Mouse (Mus musculus): Measurements from ENCODE around the gene Fyn.

Gene Fyn

DNA sequence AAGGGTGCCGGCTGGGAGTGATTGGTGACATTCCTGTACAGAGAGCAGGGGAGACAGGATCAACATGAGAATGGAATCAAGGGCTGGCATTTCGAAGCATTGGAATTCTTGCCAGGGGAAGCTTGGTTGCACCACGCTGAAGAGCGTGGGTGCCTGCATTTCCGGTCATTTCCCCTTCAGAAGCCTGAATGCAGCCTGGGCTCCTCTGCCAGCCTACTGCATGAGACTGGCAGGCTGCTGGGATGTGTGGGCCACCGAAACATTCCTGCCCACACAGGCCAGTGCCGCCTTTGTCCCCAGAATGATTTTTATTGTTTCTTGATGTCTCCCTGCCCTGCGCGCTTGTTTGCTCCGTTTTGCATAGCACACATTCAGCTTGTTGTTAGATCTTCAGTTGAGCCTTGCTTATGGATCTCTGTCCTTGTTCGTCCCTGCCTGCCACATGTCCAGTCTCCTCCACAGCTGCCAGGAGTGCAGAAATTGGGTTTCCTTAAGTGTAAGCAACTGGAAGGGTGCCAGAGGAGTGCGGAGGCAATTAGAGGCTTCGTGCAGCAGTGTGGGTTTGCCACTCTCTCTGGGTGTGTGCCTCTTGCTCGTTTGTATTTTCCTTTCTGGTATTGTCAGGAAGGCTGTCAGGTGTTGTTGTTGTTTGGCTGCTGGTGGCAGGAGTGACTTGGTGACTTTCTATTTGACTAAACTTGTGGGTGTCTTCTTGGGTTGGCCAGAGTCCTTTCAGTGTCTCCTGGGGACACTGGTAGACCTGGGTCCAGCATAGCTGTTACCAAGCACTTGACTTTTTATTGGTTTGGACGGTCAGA lies 103.3 kb downstream of the Fyn start:
- DNase-seq (ENCODE audit: low spot score), result peak; percentile 53

DNA sequence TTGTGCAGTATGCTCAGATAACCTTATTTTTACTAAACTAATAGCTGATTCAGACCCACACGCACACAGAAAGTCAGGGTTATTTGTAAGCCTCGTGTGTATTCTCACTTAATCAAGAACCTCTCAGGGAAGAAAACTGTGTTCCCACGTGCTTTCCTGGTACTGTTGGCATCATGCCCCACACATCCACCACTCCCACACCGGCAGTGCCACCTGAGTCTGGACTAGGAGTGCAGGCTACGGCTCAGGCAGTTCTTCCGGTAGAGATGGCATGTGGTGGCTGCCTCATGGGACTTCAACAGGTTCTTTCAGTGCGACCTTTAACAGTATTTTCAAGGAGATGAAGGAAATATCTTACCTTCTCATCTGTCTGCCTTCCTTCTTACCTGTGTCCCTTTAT lies 104.3 kb downstream of the Fyn start:
- no peak for DNase-seq (ENCODE audit: low spot score)

DNA sequence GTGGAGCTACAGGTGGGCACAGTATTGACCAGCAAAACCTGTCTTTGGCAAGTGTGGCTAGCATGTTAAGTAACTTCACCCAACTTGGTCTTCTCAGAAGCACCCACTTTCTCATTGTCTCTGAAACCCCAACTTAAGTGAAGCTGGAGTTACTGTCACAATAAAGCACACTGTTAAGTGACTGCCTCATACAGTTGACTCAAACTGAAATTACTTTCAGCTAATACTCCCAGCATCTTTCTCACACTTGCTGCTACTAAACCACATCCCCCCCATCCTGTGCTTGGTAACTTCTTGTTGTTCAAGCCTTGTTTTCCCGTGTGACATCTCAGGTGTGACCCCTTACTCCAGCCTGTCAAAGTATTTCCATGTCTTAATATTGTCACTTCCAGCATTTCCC lies 110.7 kb downstream of the Fyn start:
- no peak for DNase-seq (ENCODE audit: low spot score)

DNA sequence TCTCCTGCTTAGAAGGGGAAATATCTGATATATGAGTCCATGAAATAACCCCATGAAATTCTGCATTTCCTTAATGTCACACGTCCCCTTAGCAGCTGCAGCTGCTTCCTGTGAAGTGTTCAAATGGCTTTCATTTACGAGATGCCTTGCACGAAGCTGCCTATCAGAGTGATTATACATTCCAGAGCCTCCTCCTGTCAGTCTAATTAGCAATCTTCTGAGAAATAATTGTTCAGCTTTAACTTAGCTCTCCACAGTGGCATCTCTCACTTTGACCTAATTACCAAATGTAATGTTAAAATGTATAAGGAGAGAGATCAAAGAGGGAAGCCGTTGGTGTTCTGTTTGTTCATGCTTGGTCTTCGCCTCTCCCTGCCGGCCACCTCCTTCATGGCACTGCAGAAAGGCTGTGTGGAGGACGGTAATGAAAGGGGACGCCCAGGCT lies 115.7 kb downstream of the Fyn start:
- DNase-seq (ENCODE audit: low spot score), result no peak

DNA sequence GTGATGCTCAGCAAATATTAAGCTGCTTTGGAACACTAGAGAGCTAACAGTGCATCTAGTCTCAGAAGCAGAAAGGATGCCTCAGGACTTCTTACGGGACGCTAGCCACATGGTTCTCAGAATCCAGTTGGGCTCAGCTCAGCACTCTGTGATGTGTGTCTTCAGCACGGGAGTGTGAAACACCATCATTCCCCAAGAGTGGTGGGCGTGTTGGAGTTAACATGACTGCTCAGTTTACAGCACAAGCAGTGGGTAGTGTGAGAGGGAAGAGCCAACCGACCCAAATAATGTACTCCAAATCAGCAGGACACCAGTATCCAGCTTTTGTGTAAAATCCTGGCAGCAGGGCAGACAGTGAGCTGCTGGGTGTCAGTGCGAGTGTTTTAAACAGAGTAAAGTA lies 116.2 kb downstream of the Fyn start:
- DNase-seq (ENCODE audit: low spot score), result no peak

DNA sequence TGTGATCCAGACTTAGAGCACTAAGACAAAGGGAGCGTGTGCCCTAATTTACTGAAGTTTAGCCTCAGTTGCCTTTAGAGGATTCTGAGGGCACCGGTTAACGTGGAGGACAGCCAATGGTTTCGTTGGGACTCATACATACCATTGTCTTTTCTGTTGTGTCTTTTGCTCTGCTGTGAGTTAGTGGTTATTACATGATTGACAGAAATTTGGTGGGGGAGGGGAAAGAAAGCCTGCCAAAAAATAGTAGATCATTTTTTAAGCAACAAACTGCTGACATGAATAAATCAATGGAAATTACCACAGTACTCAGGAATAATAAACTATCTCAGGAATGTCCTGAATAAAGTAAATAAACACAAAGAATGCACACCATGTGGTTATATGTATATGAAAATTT lies 117.3 kb downstream of the Fyn start:
- DNase-seq (ENCODE audit: low spot score), result peak; percentile 38

DNA sequence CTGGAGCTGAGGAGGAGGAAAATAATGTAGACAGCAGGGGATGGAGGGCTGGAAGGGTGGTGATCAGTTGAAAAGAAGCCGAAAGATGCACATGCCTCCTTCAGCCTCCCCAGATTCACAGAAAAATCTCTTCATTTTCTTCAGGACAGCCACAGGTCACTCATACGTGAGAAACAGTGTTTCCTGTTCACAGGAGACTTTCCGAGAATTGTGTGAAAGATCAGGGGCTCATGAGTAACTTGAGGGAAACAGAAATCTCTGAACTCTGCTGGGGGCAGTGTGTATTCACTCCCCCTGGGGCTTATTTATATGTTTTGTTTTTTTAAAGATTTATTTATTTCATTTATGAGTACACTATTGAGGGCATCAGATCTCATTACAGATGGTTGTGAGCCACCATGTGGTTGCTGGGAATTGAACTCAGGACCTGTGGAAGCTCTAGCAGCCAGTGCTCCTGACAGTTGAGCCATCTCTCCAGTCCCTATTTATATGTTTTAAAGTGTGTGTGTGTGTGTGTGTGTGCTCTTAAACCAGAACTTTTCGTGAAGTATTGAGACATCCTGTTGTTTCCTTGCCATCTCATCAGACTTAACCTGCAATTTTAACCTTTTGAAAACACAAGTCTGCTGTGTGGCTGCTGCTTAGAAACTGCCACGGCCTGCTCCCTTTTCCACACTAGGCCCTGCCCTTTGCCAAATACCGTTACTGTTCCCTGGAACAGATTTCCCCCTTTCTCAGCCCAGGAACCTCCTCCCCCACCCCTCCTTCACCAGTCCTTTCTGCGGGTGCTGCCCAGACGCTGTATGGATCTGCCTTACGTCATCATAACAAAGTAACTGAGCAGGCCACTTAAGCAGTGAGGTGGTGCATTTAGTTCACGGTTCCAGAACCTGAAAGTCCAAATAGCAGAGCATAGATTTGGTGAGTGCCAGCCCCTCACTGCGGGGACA lies 118.1 kb downstream of the Fyn start:
- DNase-seq (ENCODE audit: low spot score), result peak; percentile 39

DNA sequence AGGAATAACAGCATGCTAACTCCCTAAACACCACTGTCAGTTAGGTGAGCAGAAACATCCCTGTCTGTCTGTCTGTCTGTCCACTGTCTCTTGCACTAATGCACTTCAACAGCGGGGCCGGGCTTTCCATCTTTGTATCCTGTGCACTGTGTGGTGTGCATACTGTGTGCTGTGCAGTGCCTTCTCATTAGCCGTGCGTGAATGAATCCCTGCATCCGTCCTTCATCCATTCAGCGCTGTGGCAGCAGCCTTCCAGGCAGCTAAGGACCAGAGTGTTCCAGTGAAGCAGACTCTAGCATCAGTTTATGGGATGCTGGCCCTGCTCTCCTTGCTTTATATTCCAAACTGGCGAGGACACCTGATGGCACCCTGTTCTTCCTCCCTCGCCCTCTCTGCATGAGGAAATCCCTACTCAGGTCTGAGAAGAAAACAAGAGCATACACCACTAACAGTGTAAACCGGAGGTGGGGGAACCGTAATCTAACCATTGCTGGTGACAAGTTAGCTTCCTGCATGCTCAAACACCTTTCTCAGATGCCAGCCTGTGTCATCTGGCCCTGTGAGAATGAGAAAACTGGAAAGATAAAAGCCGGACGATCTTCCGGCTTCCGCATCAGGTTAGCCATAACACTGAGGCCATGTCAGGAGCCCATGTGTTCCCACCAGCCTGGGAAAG lies 119.2 kb downstream of the Fyn start:
- DNase-seq (ENCODE audit: low spot score), result no peak

DNA sequence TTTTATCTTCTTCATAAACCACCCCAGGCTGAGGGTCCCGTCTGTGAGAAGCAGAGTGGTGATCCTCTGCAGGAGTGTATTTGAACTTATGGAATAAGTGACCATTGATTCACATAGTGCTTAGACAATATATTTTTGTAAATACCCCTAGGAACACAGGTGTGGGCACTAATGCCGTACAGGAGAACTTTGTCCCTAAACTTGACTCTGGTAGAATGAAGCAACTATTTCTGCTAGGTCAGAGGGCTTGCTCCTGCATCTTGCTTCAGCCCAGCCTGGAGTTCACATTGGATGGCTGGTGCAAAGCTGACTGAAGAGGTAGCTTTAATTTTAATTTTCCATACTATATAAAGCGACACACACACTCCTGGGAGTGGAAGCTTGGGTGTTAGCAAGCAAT lies 119.9 kb downstream of the Fyn start:
- DNase-seq (ENCODE audit: low spot score), result no peak

DNA sequence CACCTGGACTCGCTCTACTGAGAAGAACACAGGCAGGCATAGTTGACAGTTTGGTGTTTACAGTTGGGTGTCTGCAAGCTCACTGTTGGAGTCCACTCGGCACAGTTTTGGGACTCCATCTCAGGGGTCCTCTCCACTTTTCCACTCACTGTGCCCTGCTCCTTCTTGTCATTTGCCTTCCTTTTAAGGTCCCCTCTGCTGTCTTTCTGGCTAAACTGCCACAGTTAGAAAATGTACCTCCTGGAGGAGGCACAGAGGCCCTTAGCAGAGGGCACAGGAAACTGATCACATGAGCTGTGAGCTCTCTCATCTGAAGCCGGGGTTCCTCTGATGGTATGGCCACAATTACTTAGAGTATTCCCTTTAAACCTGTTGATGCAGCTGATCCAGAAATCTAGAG lies 120.3 kb downstream of the Fyn start:
- no peak for DNase-seq (ENCODE audit: low spot score)

DNA sequence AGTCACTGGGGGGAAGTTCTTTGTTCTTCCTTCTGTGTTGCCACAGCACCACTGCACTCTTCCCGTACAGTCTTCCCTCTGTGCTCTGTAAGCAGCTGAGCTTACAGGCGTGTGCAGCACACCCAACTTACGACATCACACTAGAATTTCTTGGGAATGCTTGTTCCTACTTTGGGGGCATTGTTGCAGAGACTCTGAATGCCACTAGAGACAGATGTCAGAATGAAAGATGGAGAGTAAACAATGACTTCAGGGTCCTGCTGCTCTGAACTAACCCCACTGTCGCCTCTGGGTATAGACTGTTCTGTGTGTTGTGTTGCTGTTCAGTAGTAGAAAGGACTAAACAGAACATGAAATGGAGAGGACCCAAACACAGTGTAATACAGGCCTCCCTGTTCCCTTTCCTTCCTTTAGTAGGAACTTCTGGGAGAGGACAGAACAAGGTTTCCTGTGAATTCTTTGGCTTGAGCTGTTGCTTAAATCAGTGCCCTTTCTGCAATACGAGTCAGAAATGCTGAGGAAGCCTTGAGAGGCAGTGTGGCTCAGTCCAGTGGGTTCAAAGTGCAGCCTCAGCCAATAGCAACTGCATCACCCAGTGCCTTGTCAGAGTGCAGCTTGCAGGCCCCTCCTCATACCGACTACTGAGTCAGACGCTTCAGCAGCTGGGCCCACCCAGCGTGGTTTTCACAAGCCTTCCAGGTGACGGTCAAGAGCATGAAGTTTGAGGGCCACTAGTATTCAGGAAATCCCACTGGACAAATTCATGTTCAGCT lies 121.9 kb downstream of the Fyn start:
- no peak for DNase-seq (ENCODE audit: low spot score)

DNA sequence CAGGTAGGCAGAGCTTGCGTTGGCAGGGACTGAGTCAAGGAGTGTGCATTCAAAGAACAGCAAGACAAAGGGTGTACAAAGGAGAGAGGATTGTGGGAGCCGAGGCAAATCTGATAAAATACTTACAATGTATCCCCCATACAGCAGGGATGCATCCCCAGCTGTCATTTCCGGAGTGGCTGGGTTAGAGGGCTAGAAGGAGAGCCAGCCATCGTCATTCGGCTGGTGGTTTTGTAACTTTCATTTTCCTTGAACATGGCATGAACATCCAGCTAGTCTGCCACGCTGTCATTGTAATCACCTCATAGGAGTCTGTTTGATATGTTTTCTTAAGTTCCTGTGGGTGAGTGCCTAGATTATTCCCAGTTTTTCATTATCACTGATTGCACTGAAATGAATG lies 123.5 kb downstream of the Fyn start:
- no peak for DNase-seq (ENCODE audit: low spot score)

DNA sequence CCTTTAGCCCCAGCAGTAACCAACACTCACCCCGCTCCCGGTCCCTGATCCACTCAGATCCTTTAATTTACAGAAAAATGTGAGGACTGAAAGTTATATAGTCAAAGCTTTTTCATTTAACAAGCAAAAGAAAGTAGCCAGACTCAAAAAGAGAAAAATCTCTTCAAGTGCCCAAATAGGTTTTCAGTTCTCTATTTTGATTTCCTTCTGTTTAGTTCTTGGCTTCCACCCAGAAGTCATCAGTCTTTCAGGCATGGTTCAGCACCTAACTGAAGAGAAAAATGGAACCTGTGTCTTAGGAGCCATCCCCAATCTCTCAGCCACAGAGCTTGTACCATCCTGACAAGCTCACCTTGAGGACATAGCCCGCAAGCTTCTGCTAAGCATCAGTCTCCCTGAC lies 124.4 kb downstream of the Fyn start:
- DNase-seq (ENCODE audit: low spot score), result no peak

DNA sequence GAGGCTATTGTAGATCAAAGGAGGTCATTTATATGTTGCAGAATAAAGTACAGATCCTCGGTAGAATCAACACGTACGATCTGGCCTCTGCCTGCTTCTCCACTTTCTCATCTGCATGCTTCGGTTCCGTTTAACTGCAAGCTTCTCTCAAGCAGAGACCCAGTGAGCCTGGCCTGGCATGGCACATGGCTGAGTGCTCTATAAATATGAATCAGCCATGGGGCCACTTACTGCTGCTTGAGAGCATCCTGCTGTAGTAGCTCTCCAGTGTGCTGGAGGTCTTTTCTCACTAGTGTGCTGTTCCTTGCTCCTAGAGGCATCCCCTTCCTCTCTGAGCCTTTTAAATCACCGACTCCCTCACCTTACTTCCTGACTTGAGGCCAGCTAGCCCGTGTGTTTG lies 130.0 kb downstream of the Fyn start:
- DNase-seq (ENCODE audit: low spot score), result no peak

DNA sequence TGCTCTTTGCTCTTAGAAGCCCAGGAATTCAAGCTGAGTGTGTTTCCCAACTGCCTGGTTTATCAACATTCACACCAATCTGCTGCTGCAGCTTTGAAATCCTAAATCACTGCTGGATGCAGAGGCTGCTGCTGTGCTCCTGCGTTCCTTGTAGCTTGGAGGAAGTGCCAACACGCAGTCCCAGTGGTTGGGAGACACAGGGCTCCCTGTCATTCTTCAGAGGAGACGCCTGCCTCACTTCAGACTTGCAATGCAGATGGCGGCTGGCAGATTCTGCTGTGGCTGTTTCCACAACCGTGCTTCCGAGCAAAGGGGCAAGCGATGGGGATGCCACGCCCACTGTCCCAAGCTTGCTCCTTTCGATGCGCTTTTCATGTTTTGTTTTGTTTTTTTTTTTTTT lies 132.9 kb downstream of the Fyn start:
- no peak for DNase-seq (ENCODE audit: low spot score)

DNA sequence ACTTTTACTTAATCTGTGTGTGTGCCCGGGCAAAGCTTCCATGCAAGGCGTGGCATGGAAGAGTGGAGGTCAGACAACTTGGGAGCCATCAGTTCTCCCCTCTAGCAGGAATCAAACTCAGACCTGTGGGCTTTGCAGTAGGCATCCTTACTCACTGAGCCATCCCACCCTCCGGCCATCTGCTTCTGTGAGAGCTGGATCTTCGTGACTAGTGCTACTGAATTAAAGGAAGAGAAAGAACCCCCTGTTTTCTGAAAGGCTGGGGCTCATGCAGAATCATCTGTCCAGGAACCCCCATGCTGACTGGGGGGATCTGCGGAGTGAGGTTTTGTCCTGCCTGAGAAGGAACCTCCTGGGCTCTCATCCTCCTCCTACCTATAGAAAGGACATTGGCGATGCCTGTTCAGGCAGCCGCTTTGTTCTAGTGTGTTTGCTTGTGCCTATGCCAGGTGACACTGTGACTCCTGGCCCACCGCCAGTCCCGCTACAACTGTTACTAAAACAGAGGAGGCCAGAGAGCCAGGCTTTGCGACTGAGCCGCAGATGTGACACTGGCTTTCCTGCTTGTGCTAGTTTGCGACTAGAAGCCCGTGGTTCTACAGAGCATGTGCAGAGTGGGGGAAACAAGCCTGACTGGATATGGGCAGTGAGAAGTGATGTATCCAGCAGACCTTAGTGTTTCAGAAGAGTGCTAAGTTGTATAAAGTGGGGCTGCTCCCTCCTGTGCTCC lies 133.5 kb downstream of the Fyn start:
- peak; percentile 60 for DNase-seq (ENCODE audit: low spot score)

DNA sequence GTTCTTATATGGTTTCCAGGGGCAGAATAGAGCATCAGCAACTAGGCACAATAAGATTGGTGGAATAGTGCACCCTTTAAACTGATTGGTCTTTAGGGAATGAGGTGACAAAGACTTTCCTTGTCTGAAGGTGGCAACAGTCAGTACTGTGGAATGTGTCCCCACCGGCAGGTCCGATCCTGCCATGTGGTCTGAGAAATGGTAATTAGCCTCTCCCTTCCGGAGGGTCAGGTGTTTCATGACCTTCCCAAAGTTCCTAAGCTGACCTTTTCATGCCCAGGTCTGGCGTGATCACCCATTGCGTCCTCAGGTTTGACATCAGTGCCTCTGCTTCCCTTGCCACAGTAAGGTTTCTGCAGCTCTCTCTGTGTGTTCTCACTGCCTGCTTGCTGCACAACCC lies 134.7 kb downstream of the Fyn start:
- no peak for DNase-seq (ENCODE audit: low spot score)

DNA sequence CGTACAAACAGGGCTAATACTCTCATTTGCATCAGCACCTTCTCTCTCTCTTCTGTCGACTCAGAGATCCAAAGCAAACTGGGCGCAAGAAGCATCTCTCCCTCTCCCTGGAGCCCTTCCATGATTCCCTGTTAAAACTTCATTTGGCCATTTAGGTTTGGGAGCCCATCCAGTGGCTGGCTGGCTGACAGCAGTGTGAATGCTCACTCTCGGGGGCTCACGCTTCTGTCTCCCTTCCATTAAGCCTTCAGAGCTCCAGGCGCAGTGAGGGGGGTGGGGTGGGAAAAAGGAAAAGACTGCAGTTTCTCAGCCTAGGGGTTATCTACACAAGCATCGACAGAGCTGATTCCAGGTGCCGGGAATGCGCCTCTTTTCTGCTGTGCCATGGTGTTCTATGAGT lies 136.4 kb downstream of the Fyn start:
- no peak for DNase-seq (ENCODE audit: low spot score)

DNA sequence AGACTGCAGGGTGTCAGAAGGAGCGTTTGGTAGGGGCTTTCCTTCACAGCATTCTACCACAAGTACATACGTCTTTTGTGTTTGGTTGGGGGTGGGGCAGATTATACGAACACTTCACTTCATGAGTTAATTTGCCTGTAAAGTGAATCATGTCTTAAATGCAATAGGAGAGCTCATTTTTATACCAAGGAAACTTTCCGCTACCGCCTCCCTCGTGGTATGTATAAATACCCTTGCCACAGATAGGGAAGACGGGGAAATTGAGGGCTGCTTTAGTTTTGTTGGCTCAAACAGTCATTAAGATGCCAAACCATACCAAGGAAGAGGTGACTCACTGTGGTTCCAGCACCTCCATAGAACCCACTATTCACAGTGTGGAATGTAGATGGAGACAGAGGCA lies 137.0 kb downstream of the Fyn start:
- no peak for DNase-seq (ENCODE audit: low spot score)

DNA sequence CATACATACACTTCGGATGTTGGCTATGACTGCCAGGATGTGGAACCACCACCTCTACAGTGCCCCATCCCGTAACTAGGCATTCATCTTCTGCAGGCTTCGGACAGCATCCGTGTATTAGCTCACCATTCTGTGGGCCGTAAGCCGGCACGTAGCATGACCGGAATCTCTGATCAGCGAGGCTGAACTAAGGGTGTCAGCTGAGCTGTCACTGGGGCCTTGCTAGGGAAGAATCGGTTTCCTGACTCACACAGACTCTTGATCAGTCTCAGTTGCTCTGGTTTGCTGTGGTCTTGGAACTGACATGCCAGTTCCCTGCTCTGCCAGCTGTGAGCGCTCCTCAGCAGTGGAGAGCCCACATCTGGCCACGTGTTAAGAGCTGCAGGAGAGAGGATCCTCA lies 137.7 kb downstream of the Fyn start:
- no peak for DNase-seq (ENCODE audit: low spot score)

DNA sequence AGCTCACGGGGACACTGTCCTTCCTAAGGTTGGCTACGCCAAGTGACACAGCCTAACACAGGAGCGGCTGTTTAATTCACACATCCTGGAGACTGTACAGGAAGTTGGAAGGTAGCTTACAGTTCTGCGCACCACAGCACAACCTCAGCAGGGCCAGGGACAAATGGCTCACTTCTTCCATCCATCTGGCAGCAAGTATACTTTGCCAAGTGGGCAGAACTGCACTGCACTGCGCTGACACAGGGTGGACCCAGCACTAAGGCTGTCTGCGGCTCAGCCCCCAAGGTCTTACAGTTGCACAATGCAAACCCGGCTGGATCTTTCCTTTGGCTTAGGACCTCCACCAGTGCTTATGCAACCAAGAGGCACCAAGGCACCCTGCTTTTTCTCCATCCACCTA lies 138.2 kb downstream of the Fyn start:
- DNase-seq (ENCODE audit: low spot score), result no peak

Measured in adipocyte (in vitro differentiated cells).